Mouse (Mus musculus): ENCODE measurements around the gene Olfr1469.
"Not testable (repeated sequence)": the region's sequence is repeated elsewhere in the genome, so short reads cannot be mapped to it uniquely, and the experiment has no call there.

Gene Olfr1469

GRCm38 (mm10) chr19:13407549-13407948, at the start of gene Olfr1469:
Gene Olfr1469 (plus strand): TSS chr19:13407849.
- DNase-seq (ENCODE audit: low spot score in 2 of 2) = no peak

GRCm38 (mm10) chr19:13361936-13362335, 45.7 kb upstream of the Olfr1469 start, which contains the start of gene Olfr1467:
Gene Olfr1467 (plus strand): TSS chr19:13362236.
- no peak for DNase-seq (ENCODE audit: low spot score in 2 of 2)

DNA sequence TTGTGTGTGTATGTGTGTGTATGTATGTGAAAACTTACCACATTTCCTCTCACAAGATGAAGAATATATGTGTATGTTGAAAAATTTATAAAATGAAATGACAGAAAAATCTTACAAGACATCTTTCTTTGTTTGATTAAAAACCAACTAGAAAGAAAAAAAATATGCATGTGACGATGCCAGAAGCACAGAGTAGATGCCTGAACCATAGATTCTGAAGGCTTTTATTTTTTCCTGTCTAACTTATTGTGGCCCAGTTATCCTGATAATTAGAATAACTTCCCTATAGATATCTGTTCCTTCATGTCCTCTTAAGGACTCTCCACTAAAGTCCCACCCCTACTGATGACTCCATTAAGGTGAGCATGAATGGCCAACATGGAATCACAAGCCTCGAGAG, 35.5 kb downstream of the Olfr1469 start, which contains the start of gene Olfr1471:
Gene Olfr1471 (plus strand): TSS at position 301 of the 400 bp plus-strand sequence.
- DNase-seq (ENCODE audit: low spot score in 2 of 2) = not testable (repeated sequence)

GRCm38 (mm10) chr19:13455986-13456385, 48.3 kb downstream of the Olfr1469 start, which contains the start of gene Olfr1472:
Gene Olfr1472 (minus strand): TSS chr19:13456086.
- DNase-seq (ENCODE audit: low spot score in 2 of 2) = no peak

Measured in heart, adult 9 months (tissue).